Mouse (Mus musculus): ENCODE data around the gene Vwa8. TPM values are rescaled to one million over a fixed set of nuclear protein-coding genes. Genes with fewer than 3 reads are reported as not detected.

Vwa8 gene
- polyA plus RNA-seq, 1 experiment from 2014 or later = 8.1 TPM

DNA sequence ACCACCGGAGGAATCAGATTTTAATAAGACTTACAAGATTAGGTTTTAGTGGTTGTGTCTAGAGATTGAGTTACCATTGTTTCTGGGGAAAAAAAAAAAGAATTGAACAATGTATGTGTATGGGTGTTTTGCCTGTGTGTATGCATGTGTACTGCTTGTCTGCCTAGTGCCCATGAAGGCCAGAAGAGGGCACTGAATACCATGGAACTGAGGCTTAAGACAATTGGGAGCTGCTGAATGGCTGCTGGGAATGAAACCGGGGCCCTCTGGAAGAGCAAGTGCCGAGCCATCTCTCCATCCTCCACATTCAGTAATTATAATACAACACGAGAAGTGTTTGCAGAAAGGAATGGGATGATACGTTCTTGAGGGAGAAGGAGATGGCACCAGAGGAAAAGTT, 12.3 kb downstream of the Vwa8 start:
- Histone ChIP-seq H3K9me3 (replicated peaks; ENCODE audit: control insufficient read depth, low read length) (no peaks in the 10 kb centered on the region), H3K4me3 (ENCODE audit: low read depth, low read length) (no peak overlapping the region), H3K4me2 (ENCODE audit: low read depth, low read length) (no peak overlapping the region), H3K27me3 (ENCODE audit: control insufficient read depth, insufficient read depth, low read length) (no peaks in the 10 kb centered on the region), H3K36me3 (replicated peaks; ENCODE audit: control insufficient read depth, insufficient read depth, low read depth, low read length) (no peaks in the 10 kb centered on the region), H3K4me1 (ENCODE audit: control insufficient read depth, insufficient read depth, low read length) (no peaks in the 10 kb centered on the region), H3K9ac (replicated peaks; ENCODE audit: low read length) (no peak overlapping the region), H3K27ac (replicated peaks; ENCODE audit: low read depth, low read length) (no peak overlapping the region)
- DNase-seq (ENCODE audit: low spot score) (no peak), ATAC-seq (replicated peaks; ENCODE audit: insufficient number of reproducible peaks, low FRiP score, low TSS enrichment, low read depth) (no peak)
- WGBS = 94% methylated on average over 5 of the region's 5 CpGs

DNA sequence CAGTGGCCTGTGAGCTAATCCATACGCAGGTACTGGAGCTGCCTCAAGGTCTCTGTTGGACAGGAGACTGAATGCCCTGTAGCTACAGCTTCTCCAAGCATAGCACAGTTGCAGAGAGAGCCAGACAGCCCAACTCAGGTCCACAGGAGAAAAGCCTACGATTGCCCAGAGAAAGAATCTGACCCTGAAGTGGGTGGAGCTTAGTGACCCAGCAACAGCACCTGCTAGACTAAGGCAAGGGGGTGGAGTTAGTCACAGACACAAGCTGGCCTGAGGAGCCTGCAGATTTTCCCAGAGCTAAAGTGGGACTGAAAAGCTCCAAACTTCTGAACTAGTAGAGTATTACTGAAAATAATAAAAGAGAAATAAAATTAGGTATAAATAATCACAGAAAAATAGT, 21.2 kb downstream of the Vwa8 start:
- H3K27ac ChIP-seq (replicated peaks; ENCODE audit: low read depth, low read length) = no peak overlapping the region
- DNase-seq (ENCODE audit: low spot score) (no peak), ATAC-seq (replicated peaks; ENCODE audit: insufficient number of reproducible peaks, low FRiP score, low TSS enrichment, low read depth) (no peak)
- H3K4me1 ChIP-seq (ENCODE audit: control insufficient read depth, insufficient read depth, low read length) = no peaks in the 10 kb centered on the region
- no peak overlapping the region for H3K4me2 ChIP-seq (ENCODE audit: low read depth, low read length)
- no peaks in the 10 kb centered on the region for H3K9me3 ChIP-seq (replicated peaks; ENCODE audit: control insufficient read depth, low read length)
- H3K4me3 ChIP-seq (ENCODE audit: low read depth, low read length) = no peak overlapping the region
- no peaks in the 10 kb centered on the region for H3K27me3 ChIP-seq (ENCODE audit: control insufficient read depth, insufficient read depth, low read length)
- H3K36me3 ChIP-seq (replicated peaks; ENCODE audit: control insufficient read depth, insufficient read depth, low read depth, low read length) = no peaks in the 10 kb centered on the region
- H3K9ac ChIP-seq (replicated peaks; ENCODE audit: low read length) = no peak overlapping the region
- WGBS = 39% methylated on average over 2 of the region's 2 CpGs

DNA sequence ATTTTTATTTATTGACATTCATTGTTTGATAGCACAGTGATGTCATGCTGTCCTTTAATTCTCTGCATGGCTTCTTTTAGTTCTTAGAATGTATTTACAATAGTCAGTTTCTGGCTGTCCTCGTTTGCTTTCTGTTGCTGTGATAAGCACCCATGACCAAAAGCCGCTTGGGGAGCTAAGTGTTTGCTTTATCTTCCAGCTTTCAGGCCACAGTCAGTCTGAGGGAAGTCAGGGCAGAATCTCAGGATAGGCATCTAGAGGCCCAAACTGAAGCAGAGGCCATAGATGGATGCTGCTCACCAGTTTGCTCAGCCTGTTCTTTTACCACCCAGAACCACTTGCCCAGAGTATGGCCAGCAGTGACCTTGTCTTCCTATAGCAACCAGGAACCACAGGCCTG, 28.3 kb downstream of the Vwa8 start:
- H3K9me3 ChIP-seq (replicated peaks; ENCODE audit: control insufficient read depth, low read length) = no peaks in the 10 kb centered on the region
- H3K27ac ChIP-seq (replicated peaks; ENCODE audit: low read depth, low read length) = no peak overlapping the region
- no peak overlapping the region for H3K9ac ChIP-seq (replicated peaks; ENCODE audit: low read length)
- H3K4me2 ChIP-seq (ENCODE audit: low read depth, low read length) = no peak overlapping the region
- no peaks in the 10 kb centered on the region for H3K27me3 ChIP-seq (ENCODE audit: control insufficient read depth, insufficient read depth, low read length)
- H3K4me3 ChIP-seq (ENCODE audit: low read depth, low read length) = no peak overlapping the region
- DNase-seq (ENCODE audit: low spot score) = no peak
- H3K4me1 ChIP-seq (ENCODE audit: control insufficient read depth, insufficient read depth, low read length) = no peaks in the 10 kb centered on the region
- no peak for ATAC-seq (replicated peaks; ENCODE audit: insufficient number of reproducible peaks, low FRiP score, low TSS enrichment, low read depth)
- 86% methylated on average over 2 of the region's 2 CpGs for WGBS
- no peaks in the 10 kb centered on the region for H3K36me3 ChIP-seq (replicated peaks; ENCODE audit: control insufficient read depth, insufficient read depth, low read depth, low read length)

DNA sequence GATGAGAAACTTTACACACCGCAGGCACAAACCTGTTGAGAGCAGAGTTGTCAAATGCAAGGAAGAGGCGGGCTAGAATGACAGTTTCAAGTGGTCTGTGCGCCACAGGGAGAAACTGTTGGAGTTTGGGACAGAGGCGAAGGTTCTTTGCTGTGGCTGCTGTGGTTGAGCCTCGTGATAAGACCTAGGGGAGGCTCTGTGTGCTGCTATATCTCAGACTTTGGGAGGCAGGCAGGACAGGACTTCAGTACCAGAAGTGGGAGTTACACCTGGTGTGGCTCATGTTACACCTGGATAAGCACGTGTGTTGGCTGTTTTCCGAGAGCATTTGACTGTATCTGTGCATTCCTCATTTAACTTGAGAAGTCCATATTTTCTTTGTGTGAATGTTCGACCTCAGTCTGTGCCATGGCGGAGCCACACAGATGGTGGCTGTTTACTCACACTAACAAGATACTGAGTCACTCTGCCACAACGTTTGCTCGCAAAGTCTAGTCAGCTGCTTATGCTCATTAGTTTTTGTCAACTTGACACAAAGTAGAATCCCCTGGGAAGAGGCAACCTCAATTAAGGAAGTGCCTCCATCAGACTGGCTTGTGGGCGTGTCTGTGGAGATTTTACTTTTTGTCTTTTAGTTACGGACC, 29.7 kb downstream of the Vwa8 start:
- no peaks in the 10 kb centered on the region for H3K9me3 ChIP-seq (replicated peaks; ENCODE audit: control insufficient read depth, low read length)
- H3K36me3 ChIP-seq (replicated peaks; ENCODE audit: control insufficient read depth, insufficient read depth, low read depth, low read length) = no peaks in the 10 kb centered on the region
- no peak for ATAC-seq (replicated peaks; ENCODE audit: insufficient number of reproducible peaks, low FRiP score, low TSS enrichment, low read depth)
- H3K4me2 ChIP-seq (ENCODE audit: low read depth, low read length) = no peak overlapping the region
- H3K4me1 ChIP-seq (ENCODE audit: control insufficient read depth, insufficient read depth, low read length) = no peaks in the 10 kb centered on the region; the same call in 1 of the 2 replicates
- H3K4me3 ChIP-seq (ENCODE audit: low read depth, low read length) = no peak overlapping the region
- no peaks in the 10 kb centered on the region for H3K27me3 ChIP-seq (ENCODE audit: control insufficient read depth, insufficient read depth, low read length)
- H3K9ac ChIP-seq (replicated peaks; ENCODE audit: low read length) = no peak overlapping the region
- no peak overlapping the region for H3K27ac ChIP-seq (replicated peaks; ENCODE audit: low read depth, low read length)
- no peak for DNase-seq (ENCODE audit: low spot score)
- 76% methylated on average over 13 of the region's 13 CpGs for WGBS

DNA sequence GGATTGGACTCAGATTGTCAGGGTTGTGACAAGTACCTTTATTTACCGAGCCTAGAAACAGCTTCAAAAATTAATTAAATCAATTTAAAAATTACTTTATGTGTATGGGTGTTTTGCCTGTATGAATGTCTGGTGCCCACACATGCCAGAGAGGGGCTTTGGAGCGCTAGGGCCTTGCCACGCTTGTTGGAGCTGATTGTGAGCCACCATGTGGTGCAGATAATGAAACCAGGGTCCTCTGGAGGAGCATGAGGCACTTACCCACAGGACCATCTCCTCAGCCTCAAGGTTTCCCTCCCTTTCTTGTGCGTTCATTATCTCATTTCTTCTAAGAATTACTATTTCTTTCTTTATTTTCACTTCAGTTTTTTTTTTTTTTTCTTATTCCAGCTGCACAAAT, 32.0 kb downstream of the Vwa8 start:
- no peaks in the 10 kb centered on the region for H3K9me3 ChIP-seq (replicated peaks; ENCODE audit: control insufficient read depth, low read length)
- ATAC-seq (replicated peaks; ENCODE audit: insufficient number of reproducible peaks, low FRiP score, low TSS enrichment, low read depth) = no peak
- H3K4me1 ChIP-seq (ENCODE audit: control insufficient read depth, insufficient read depth, low read length) = no peaks in the 10 kb centered on the region; the same call in 1 of the 2 replicates
- no peak overlapping the region for H3K27ac ChIP-seq (replicated peaks; ENCODE audit: low read depth, low read length)
- no peak overlapping the region for H3K9ac ChIP-seq (replicated peaks; ENCODE audit: low read length)
- no peak overlapping the region for H3K4me2 ChIP-seq (ENCODE audit: low read depth, low read length)
- no peak overlapping the region for H3K4me3 ChIP-seq (ENCODE audit: low read depth, low read length)
- WGBS = 81% methylated on average over 4 of the region's 4 CpGs
- no peaks in the 10 kb centered on the region for H3K27me3 ChIP-seq (ENCODE audit: control insufficient read depth, insufficient read depth, low read length)
- DNase-seq (ENCODE audit: low spot score) = no peak
- H3K36me3 ChIP-seq (replicated peaks; ENCODE audit: control insufficient read depth, insufficient read depth, low read depth, low read length) = no peaks in the 10 kb centered on the region

DNA sequence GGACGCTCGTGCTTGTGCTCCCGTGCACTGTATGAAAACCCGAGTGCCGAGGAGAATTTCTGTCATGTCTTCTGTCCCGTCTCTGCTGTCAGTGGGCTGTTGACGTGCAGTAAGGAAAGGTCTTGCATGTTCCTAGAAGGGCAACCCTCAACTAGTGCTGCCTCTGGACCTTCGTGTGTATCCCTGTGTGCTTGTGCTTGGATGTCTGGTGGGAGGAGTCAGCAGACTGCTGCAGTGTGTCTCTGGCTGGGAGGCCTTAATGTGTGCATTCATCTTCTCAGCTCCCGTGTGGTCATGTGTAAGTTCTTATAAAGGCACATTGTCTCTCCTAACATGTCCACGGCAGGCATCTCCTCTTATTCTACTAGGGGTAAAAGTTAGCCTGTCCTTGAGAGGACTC, 32.7 kb downstream of the Vwa8 start:
- Histone ChIP-seq H3K4me2 (ENCODE audit: low read depth, low read length) (no peak overlapping the region), H3K9me3 (replicated peaks; ENCODE audit: control insufficient read depth, low read length) (no peaks in the 10 kb centered on the region), H3K27ac (replicated peaks; ENCODE audit: low read depth, low read length) (no peak overlapping the region), H3K27me3 (ENCODE audit: control insufficient read depth, insufficient read depth, low read length) (no peaks in the 10 kb centered on the region), H3K36me3 (replicated peaks; ENCODE audit: control insufficient read depth, insufficient read depth, low read depth, low read length) (no peaks in the 10 kb centered on the region), H3K4me1 (ENCODE audit: control insufficient read depth, insufficient read depth, low read length) (no peaks in the 10 kb centered on the region; the same call in 1 of the 2 replicates), H3K4me3 (ENCODE audit: low read depth, low read length) (no peak overlapping the region), H3K9ac (replicated peaks; ENCODE audit: low read length) (no peak overlapping the region)
- DNase-seq (ENCODE audit: low spot score) (no peak), ATAC-seq (replicated peaks; ENCODE audit: insufficient number of reproducible peaks, low FRiP score, low TSS enrichment, low read depth) (no peak)
- 72% methylated on average over 10 of the region's 10 CpGs for WGBS

GRCm38 (mm10) chr14:78885915-78886534, 37.2 kb downstream of the Vwa8 start:
- Histone ChIP-seq H3K27me3 (ENCODE audit: control insufficient read depth, insufficient read depth, low read length) (no peaks in the 10 kb centered on the region), H3K27ac (replicated peaks; ENCODE audit: low read depth, low read length) (no peak overlapping the region), H3K9ac (replicated peaks; ENCODE audit: low read length) (no peak overlapping the region), H3K4me2 (ENCODE audit: low read depth, low read length) (no peak overlapping the region), H3K36me3 (replicated peaks; ENCODE audit: control insufficient read depth, insufficient read depth, low read depth, low read length) (no peaks in the 10 kb centered on the region), H3K9me3 (replicated peaks; ENCODE audit: control insufficient read depth, low read length) (no peaks in the 10 kb centered on the region), H3K4me3 (ENCODE audit: low read depth, low read length) (no peak overlapping the region), H3K4me1 (ENCODE audit: control insufficient read depth, insufficient read depth, low read length) (no peaks in the 10 kb centered on the region; the same call in 1 of the 2 replicates)
- DNase-seq (ENCODE audit: low spot score) (no peak), ATAC-seq (replicated peaks; ENCODE audit: insufficient number of reproducible peaks, low FRiP score, low TSS enrichment, low read depth) (no peak)
- 69% methylated on average over 7 of the region's 7 CpGs for WGBS

- 89% methylated on average over 8 of the region's 8 CpGs for WGBS
- no peak overlapping the region for H3K9ac ChIP-seq (replicated peaks; ENCODE audit: low read length)
- no peaks in the 10 kb centered on the region for H3K36me3 ChIP-seq (replicated peaks; ENCODE audit: control insufficient read depth, insufficient read depth, low read depth, low read length)
- H3K4me3 ChIP-seq (ENCODE audit: low read depth, low read length) = no peak overlapping the region
- ATAC-seq (replicated peaks; ENCODE audit: insufficient number of reproducible peaks, low FRiP score, low TSS enrichment, low read depth) (no peak), DNase-seq (ENCODE audit: low spot score) (no peak)
- no peak overlapping the region for H3K4me2 ChIP-seq (ENCODE audit: low read depth, low read length)
- no peaks in the 10 kb centered on the region for H3K27me3 ChIP-seq (ENCODE audit: control insufficient read depth, insufficient read depth, low read length)
- no peaks in the 10 kb centered on the region for H3K9me3 ChIP-seq (replicated peaks; ENCODE audit: control insufficient read depth, low read length)
- no peaks in the 10 kb centered on the region; the same call in 1 of the 2 replicates for H3K4me1 ChIP-seq (ENCODE audit: control insufficient read depth, insufficient read depth, low read length)
- no peak overlapping the region for H3K27ac ChIP-seq (replicated peaks; ENCODE audit: low read depth, low read length)
Measured at GRCm38 (mm10) chr14:78886566-78887234, 37.8 kb downstream of the Vwa8 start.
